Mouse (Mus musculus) c-Kit-positive CD71-positive TER-119-negative erythroid progenitor cells, embryonic 14.5 days (primary cell): ENCODE results near the gene Utrn.

Source experiments
- DNase-seq: peaks from one replicate; pipeline ENCODE4 v3.0.0-alpha.2; 2013; ENCODE audit warnings: low read depth

Gene Utrn

GRCm38 (mm10) chr10:12426866-12427265 is 442.3 kb downstream of the Utrn start:
- no peak for DNase-seq

GRCm38 (mm10) chr10:12424944-12425343 is 444.2 kb downstream of the Utrn start:
- DNase-seq: no peak

- DNase-seq: no peak
Observed at GRCm38 (mm10) chr10:12423994-12424725, 445.0 kb downstream of the Utrn start.

- no peak for DNase-seq
Observed at GRCm38 (mm10) chr10:12414967-12415366, 454.2 kb downstream of the Utrn start.

GRCm38 (mm10) chr10:12406338-12407110 is 462.6 kb downstream of the Utrn start:
- no peak for DNase-seq

GRCm38 (mm10) chr10:12399450-12399849 is 469.7 kb downstream of the Utrn start:
- DNase-seq: no peak

GRCm38 (mm10) chr10:12380139-12380538 is 489.0 kb downstream of the Utrn start:
- no peak for DNase-seq

GRCm38 (mm10) chr10:12379123-12379522 is 490.0 kb downstream of the Utrn start:
- DNase-seq: no peak

- no peak for DNase-seq
Observed at GRCm38 (mm10) chr10:12377727-12378126, 491.4 kb downstream of the Utrn start.

GRCm38 (mm10) chr10:12376015-12376414 is 493.1 kb downstream of the Utrn start:
- DNase-seq: no peak

- no peak for DNase-seq
Observed at GRCm38 (mm10) chr10:12374741-12375140, 494.4 kb downstream of the Utrn start.

GRCm38 (mm10) chr10:12354556-12354955 is 514.6 kb downstream of the Utrn start:
- no peak for DNase-seq

GRCm38 (mm10) chr10:12354106-12354505 is 515.1 kb downstream of the Utrn start:
- DNase-seq: no peak

- no peak for DNase-seq
Observed at GRCm38 (mm10) chr10:12339704-12340558, 529.2 kb downstream of the Utrn start.

- no peak for DNase-seq
Observed at GRCm38 (mm10) chr10:12339005-12339703, 530.0 kb downstream of the Utrn start.
